8 mouse cellular contexts compared by ENCODE assay signal in the genomic region with DNA sequence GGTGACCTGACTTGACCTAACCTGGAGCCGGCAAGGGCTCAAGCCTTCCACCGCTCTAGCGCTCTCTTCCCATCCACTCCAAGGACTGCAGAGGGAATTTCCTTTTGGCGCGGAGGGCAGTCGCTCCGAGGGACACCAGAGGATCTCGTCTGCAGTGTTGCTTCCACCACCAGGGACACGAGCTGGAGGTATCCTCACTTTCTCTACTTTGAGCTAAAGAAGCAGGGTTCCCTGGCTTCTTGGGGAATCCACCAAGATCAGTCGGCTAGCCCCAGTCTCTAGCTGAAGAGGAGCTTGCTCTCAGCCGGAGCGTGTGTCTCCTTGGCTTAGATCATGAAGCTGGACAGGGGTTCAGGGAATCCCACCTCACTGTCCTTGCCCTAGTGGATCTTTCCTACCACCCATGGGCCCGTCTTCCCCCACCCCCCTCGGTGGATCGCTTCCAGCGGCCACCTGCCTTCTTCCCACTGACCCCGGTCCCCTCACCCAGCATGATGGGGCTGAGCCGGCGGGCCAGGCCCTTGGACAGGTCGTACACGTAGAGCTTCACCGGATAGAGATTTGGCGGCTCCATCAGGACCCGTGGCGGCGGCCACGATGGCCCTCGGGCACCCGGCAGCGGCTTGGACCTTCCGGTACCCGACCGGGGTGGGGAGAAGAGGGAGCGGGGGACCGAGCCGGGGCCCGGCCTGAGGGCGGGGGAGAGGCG. TPM values are rescaled to one million over a fixed set of nuclear protein-coding genes. Genes with fewer than 3 reads are reported as not detected.
DNase-seq lines count a peak whose midpoint lies in the region; TF ChIP-seq lines count a peak whose summit lies in the region.

No protein-coding gene starts in this region.

- H3K4me3 ChIP-seq in bone marrow, adult 2 months (replicated peaks; ENCODE audit: control insufficient read depth, low read depth, low read length), result peak overlapping the region; percentile 79
- H3K4me3 ChIP-seq in erythroblast, embryonic 14.5 days (replicated peaks), result peak overlapping the region; percentile 88
- H3K4me3 ChIP-seq in hindbrain, embryonic 10.5 days, result peak overlapping the region; percentile 97

- no peaks in the 10 kb centered on the region for H3K9me3 ChIP-seq in erythroblast, embryonic 14.5 days (ENCODE audit: control insufficient read depth, low read length)
- no peaks in the 10 kb centered on the region for H3K9me3 ChIP-seq in hindbrain, embryonic 10.5 days

- no peak for TF ChIP-seq CTCF in bone marrow, adult 2 months (IDR thresholded peaks at IDR 0.05; ENCODE audit: control insufficient read depth, insufficient read depth, low read length)

- no peak for TF ChIP-seq POLR2A in bone marrow, adult 2 months (IDR thresholded peaks at IDR 0.05; ENCODE audit: borderline replicate concordance, control insufficient read depth, low read depth, low read length)

- H3K4me1 ChIP-seq in bone marrow, adult 2 months (ENCODE audit: control insufficient read depth, insufficient read depth, low read length), result no peaks in the 10 kb centered on the region; the same call in 1 of the 2 replicates
- H3K4me1 ChIP-seq in erythroblast, embryonic 14.5 days (ENCODE audit: control insufficient read depth), result peaks cover 49% of the 10 kb centered on the region
- peaks cover 25% of the 10 kb centered on the region for H3K4me1 ChIP-seq in hindbrain, embryonic 10.5 days (replicated peaks)

- H3K27ac ChIP-seq in bone marrow, adult 2 months (ENCODE audit: control insufficient read depth, insufficient read depth, low read depth, low read length, poor library complexity), result peak overlapping the region; percentile 51
- H3K27ac ChIP-seq in hindbrain, embryonic 10.5 days, result peak overlapping the region; percentile 90

- under 1% methylated on average over 39 of the region's 39 CpGs for WGBS in bone marrow, adult 2 months
- WGBS in hindbrain, embryonic 10.5 days, result under 1% methylated on average over 39 of the region's 39 CpGs

- DNase-seq in adrenal gland, adult (ENCODE audit: inconsistent age in 2 of 2, low spot score in 1 of 2), result peak; percentile 59 to 83
- DNase-seq in adrenal gland, adult 8-10 months, result no peak
- no peak for DNase-seq in hindbrain, embryonic 10.5 days (ENCODE audit: low spot score)
- DNase-seq in layer of hippocampus, postnatal 36 days, result peak; percentile 19 to 27
- peak; percentile 41 to 45 for DNase-seq in lung, postnatal 4 days
- peak; percentile 31 for DNase-seq in right cerebral cortex, postnatal 25 days

- H3K36me3 ChIP-seq in erythroblast, embryonic 14.5 days (ENCODE audit: control insufficient read depth), result peaks cover 30% of the 10 kb centered on the region
- peaks cover 25% of the 10 kb centered on the region for H3K36me3 ChIP-seq in hindbrain, embryonic 10.5 days

- no peaks in the 10 kb centered on the region for H3K27me3 ChIP-seq in erythroblast, embryonic 14.5 days (ENCODE audit: control insufficient read depth)
- H3K27me3 ChIP-seq in hindbrain, embryonic 10.5 days (ENCODE audit: insufficient read depth, poor library complexity, severe bottlenecking), result no peaks in the 10 kb centered on the region

RNA-seq across cellular contexts. Expression of a gene that starts 18.1 kb away (rescaled TPM):
- total RNA-seq in adrenal gland, adult 8-10 months (2022), result 100 to 1,000 TPM in 2 of 4 experiments, 10 to 100 TPM in 2; 50.8 to 137 (median 93.4) TPM
- polyA plus RNA-seq in bone marrow, adult 2 months (2011; ENCODE audit: insufficient read depth, insufficient read length, low replicate concordance, missing spikeins), result 12.5 and 22.7 TPM in 2 replicates
- 2.9 and 4.2 TPM in 2 replicates for polyA plus RNA-seq in erythroblast, embryonic 14.5 days (2012)
- polyA plus RNA-seq in hindbrain, embryonic 10.5 days (2016; fragmentation: Nextera tagmentation; extraction: Ambion mirVana), result 36.4 and 39.7 TPM in 2 replicates
- 100 to 1,000 TPM; 111 to 116 TPM for total RNA-seq in layer of hippocampus, postnatal 36 days (2021)

RNA-seq across cellular contexts. Expression of a gene that starts 27.9 kb away (rescaled TPM):
- total RNA-seq in adrenal gland, adult 8-10 months (2022), result 10 to 100 TPM; 64.2 to 93.2 (median 75.4) TPM
- polyA plus RNA-seq in bone marrow, adult 2 months (2011; ENCODE audit: insufficient read depth, insufficient read length, low replicate concordance, missing spikeins), result 60.8 and 96.2 TPM in 2 replicates
- polyA plus RNA-seq in erythroblast, embryonic 14.5 days (2012), result 1.2 and 1.4 TPM in 2 replicates
- polyA plus RNA-seq in hindbrain, embryonic 10.5 days (2016; fragmentation: Nextera tagmentation; extraction: Ambion mirVana), result 62.1 and 75.1 TPM in 2 replicates
- 10 to 100 TPM; 25.5 to 27.2 TPM for total RNA-seq in layer of hippocampus, postnatal 36 days (2021)

RNA-seq across cellular contexts. Expression of a gene that starts 31.9 kb away (rescaled TPM):
- total RNA-seq in adrenal gland, adult 8-10 months (2022), result 10 to 100 TPM; 77.0 to 94.9 (median 88.2) TPM
- polyA plus RNA-seq in bone marrow, adult 2 months (2011; ENCODE audit: insufficient read depth, insufficient read length, low replicate concordance, missing spikeins), result 119 and 144 TPM in 2 replicates
- polyA plus RNA-seq in erythroblast, embryonic 14.5 days (2012), result 3.0 and 10.5 TPM in 2 replicates
- polyA plus RNA-seq in hindbrain, embryonic 10.5 days (2016; fragmentation: Nextera tagmentation; extraction: Ambion mirVana), result 276 and 351 TPM in 2 replicates
- total RNA-seq in layer of hippocampus, postnatal 36 days (2021), result 100 to 1,000 TPM; 107 to 110 TPM

RNA-seq across cellular contexts. Expression of a gene that starts 35.2 kb away (rescaled TPM):
- not detected for total RNA-seq in adrenal gland, adult 8-10 months (2022)
- 3.0 TPM in 1 of 2 replicates, not detected in the other for polyA plus RNA-seq in bone marrow, adult 2 months (2011; ENCODE audit: insufficient read depth, insufficient read length, low replicate concordance, missing spikeins)
- polyA plus RNA-seq in erythroblast, embryonic 14.5 days (2012), result not detected in 2 replicates
- polyA plus RNA-seq in hindbrain, embryonic 10.5 days (2016; fragmentation: Nextera tagmentation; extraction: Ambion mirVana), result not detected in 2 replicates
- not detected for total RNA-seq in layer of hippocampus, postnatal 36 days (2021)

RNA-seq across cellular contexts. Expression of a gene that starts 43.4 kb away (rescaled TPM):
- not detected for total RNA-seq in adrenal gland, adult 8-10 months (2022)
- not detected in 2 replicates for polyA plus RNA-seq in bone marrow, adult 2 months (2011; ENCODE audit: insufficient read depth, insufficient read length, low replicate concordance, missing spikeins)
- 0.01 TPM in 1 of 2 replicates, not detected in the other for polyA plus RNA-seq in erythroblast, embryonic 14.5 days (2012)
- polyA plus RNA-seq in hindbrain, embryonic 10.5 days (2016; fragmentation: Nextera tagmentation; extraction: Ambion mirVana), result not detected in 2 replicates
- total RNA-seq in layer of hippocampus, postnatal 36 days (2021), result not detected

Comparison
In these comparisons a context has a peak if more than half of its experiments do, and no peak if none do; other contexts are left out.
1. DNase-seq: peak in adrenal gland, adult (2 of 2), layer of hippocampus, postnatal 36 days (2 of 2), lung, postnatal 4 days (2 of 2) and right cerebral cortex, postnatal 25 days (single experiment); none in adrenal gland, adult 8-10 months (single experiment) and hindbrain, embryonic 10.5 days (single experiment).
2. RNA of a gene that starts 27.9 kb away (polyA plus RNA-seq): 60.8 to 96.2 TPM in bone marrow, adult 2 months and 62.1 to 75.1 TPM in hindbrain, embryonic 10.5 days; 1.2 to 1.4 TPM in erythroblast, embryonic 14.5 days; every median in the first group is over 10 times any median in the second.
3. RNA of a gene that starts 31.9 kb away (polyA plus RNA-seq): 276 to 351 TPM in hindbrain, embryonic 10.5 days and 119 to 144 TPM in bone marrow, adult 2 months; 3.0 to 10.5 TPM in erythroblast, embryonic 14.5 days; every median in the first group is over 10 times any median in the second.
4. Peak in every context shown above with its lines, with median percentiles within 50 percentile points of each other: H3K4me3 ChIP-seq.